Mouse (Mus musculus) E14TG2a.4 (cell line): ENCODE results near the gene Cdkn2aip.

ENCODE experiments used
- CTCF ChIP-seq: conservative IDR thresholded peaks from 2 replicates; pipeline ENCODE4 v1.5.1; 2014; ENCODE audit warnings: low read length
- NANOG ChIP-seq: IDR thresholded peaks from 2 replicates; pipeline ENCODE4 v1.6.1; 2014; ENCODE audit warnings: borderline replicate concordance, low read length, mixed read lengths
- POU5F1 ChIP-seq: IDR thresholded peaks from 2 replicates; pipeline ENCODE4 v1.6.1; 2014; ENCODE audit warnings: low read length, borderline replicate concordance

DNA sequence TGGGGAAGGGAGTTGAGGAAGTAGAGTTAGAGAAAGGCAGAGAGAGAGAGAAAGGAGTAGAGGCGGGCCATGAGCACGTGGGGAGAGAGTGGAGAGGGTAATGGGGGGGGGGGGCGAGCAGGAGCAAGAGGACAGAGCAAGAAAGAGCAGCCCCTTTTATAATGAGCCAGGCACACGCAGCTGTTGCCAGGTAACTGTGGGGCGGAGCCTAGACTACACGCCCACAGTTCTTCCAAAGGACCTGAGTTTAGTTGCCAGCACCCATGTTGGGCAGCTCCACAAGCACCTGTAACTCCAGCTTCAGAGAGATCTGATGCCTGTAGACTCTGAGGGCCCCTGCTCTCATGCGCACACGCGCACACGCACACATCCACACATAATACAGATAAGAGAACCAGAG lies 21.9 kb downstream of the Cdkn2aip start:
- TF ChIP-seq CTCF (no peak), POU5F1 (no peak), NANOG (no peak)
